Mouse (Mus musculus) T-helper 2 cell (primary cell): ENCODE data around the gene Pnp.
"Not testable (repeated sequence)": the region's sequence is repeated elsewhere in the genome, so short reads cannot be mapped to it uniquely, and the experiment has no call there.

ENCODE experiments used
- in situ Hi-C: fragments of 300-600 bp; cut with MboI, MseI; formaldehyde crosslinking; loops from one replicate; pipeline ENCODE4 v1.15.1; 2025; ENCODE audit warnings: high pct_unique_total_duplicates

Pnp gene

DNA sequence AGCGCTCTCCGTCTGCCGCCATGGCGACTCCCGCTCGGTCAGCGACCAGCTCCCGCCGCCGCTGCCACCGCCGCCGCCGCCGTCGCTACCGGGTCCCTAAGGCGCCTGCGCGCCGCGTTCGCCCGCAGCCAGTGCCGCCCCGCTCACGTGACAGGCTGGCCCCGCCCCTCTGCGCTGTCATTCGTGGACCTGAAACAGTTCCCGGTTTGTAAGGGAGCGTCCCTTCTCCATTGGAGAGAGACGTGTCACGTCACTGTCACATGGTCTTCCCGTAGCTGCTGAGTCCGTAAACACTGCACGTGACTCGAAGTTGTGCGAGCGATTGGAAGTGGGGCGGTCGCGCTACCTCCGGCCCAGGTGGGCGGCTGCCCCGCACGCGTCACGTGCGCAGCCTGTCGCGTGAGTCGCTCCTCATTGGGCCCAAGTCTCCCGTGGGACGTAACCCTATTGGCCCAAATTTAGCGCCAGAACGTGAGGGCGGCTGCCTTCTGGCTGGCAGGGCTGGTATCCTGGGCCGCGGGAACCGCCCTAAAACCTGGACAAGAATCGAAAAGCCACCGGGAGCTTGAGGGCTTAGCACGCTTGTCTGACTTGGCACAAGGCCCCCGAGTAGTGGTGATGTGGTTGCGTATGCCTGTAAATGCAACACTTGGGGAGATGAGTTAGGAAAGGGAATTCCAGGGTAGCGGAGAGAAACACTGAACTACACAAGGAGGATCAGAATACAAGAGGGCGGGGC lies at the start of gene Pnp, which contains the start of gene Pip4p1:
Pnp (plus strand) TSS at position 329 of the 739 bp plus-strand sequence.
Pip4p1 (minus strand) TSS at position 103 of the 739 bp plus-strand sequence.
- in situ Hi-C loops = loop anchor here (25.0 kb wide), 1 partner anchor 956 kb away; the partner anchor contains the start of genes Mettl17 and Slc39a2

DNA sequence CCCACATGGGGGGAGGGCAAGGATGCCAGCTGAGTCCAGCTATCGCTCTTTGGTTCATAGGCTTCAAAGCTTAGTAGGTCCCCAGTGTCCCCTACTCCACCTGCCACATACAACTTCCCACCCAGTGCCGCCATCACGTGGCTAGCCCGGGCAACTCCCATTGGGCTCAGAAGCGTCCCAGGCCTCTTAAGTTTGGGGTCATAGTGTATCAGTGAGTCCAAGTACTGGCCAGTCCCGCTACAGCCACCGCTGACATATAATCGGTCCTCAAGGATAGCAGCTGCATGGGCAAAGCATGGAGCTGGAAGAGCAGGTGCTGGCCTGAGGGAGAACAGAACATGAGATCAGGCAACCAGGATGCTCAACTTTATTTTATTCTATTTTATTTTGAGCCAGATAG lies 39.3 kb upstream of the Pnp start:
- in situ Hi-C loops = no loop called here

DNA sequence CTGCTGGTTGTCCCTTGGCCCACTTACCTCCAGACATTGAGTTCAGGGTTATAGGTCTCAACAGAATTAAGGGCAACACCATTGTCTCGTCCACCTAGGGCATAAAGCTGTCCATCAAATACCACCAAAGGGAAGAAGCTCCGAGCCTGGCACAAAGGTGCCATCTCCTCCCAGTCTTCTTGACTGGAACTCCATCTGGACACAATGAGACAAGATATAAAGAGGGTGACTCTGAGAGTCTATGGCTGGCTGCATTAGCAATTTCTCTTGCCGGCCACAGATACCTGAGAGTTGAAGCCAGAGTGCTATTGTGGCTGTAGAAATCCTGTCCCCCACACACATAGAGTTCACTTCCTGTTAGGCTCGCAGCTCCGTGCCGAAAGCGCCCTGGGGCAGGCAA lies 38.8 kb upstream of the Pnp start:
- in situ Hi-C loops = no loop called here

DNA sequence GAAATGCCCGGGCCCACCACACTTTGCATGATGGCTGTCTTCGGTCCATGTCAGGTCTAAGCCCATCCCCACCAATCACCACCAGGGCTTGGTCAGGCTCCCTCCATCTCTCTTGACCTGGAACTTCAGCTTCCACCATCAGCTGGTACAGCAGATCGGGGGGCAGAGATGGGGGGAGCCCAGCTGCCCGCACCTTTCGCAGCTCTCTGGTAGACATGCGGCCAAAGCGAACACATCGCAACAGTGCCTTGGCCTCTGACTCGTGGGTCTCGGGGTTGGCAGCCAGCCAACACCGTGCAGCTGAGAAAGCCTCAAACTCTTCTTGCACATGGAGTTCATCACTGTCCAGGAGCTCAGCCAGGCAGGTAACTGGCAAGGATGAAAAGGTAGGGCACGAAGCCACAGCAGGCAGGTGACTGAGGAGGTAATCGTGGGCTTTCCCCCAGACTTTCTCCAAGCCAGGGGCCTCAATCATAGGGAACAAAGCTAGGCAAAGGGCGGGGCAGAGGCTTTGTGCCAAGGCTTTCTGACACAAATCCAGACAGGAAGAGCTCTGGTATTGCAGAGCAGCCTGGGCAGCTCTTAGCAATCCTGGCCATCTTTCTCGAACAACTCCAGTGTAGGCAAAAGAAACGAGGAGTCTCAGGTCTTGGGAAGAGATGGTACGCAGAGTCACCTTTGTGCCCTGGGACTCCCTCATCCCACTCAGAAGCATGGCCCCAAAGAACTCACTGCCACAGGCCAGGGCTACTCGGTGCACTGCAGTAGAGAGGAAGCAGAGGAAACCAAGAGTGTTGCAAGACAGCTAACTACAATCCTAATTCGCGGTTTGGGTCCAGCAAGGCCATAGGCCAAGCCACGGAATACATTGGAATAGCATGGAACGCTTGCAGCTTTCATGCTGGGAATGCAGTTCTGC lies 38.1 kb upstream of the Pnp start:
- in situ Hi-C loops = no loop called here

- in situ Hi-C loops = no loop called here
Observed at GRCm38 (mm10) chr14:50895407-50895806, 35.5 kb upstream of the Pnp start.

- in situ Hi-C loops = no loop called here
Observed at GRCm38 (mm10) chr14:50895985-50896746, 34.7 kb upstream of the Pnp start.

DNA sequence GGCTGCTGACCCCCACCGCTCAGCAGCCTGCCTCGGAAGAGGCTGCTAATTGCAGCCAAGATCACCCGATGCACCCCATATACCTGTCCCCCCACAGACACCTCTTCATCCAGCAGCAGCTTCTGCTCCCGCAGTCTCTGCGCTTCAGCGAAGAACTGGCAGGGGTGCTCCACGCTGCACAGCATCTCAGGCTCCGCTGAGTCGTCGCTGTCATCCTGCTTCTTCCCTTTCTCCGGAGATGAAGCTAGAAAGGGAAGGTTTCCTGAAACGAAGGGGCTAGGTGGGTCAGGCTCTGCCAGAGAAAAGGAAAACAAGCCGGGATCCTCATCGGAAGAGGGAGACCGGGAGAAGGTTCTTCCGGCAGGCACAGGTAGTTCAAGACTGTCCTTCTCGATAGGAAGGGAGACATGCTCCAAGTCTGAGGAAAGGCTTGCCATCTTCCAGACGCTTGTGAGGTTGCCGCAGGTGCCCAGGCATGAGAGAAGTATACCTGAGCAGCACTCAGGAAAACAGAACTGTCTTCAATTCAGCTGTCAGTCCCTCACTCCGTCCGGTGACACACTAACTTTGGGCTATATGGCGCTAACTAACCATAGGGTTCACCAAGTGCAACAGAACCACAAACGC lies 34.0 kb upstream of the Pnp start:
- in situ Hi-C loops = no loop called here

DNA sequence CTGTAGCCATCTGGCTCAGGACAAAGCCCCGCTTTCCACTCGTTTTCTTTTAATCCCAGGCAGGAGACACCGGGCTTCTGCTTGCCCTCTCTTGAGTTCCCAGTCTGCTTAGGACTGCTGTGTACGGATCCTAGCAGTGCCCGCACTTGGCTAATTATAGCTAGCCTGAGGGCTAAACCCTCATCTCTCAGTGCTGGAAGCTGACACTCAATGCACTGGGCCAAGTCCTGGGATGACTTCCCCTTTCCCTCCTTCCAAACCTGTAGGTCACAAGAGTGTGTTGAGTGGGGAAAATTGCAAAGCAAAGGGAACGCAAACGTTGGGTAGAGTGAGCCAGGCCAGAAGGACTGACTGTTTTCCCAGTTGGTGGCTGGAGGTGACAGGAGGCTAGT lies 33.5 kb upstream of the Pnp start, which contains the start of gene Klhl33:
Klhl33 (minus strand) TSS at position 134 of the 392 bp plus-strand sequence.
- in situ Hi-C loops = no loop called here

- in situ Hi-C loops = not testable (repeated sequence)
Observed at GRCm38 (mm10) chr14:50897992-50898391, 32.9 kb upstream of the Pnp start.

GRCm38 (mm10) chr14:50903973-50904827 lies 26.7 kb upstream of the Pnp start:
- in situ Hi-C loops = no loop called here

- in situ Hi-C loops = no loop called here
Observed at GRCm38 (mm10) chr14:50904828-50905129, 26.1 kb upstream of the Pnp start.

DNA sequence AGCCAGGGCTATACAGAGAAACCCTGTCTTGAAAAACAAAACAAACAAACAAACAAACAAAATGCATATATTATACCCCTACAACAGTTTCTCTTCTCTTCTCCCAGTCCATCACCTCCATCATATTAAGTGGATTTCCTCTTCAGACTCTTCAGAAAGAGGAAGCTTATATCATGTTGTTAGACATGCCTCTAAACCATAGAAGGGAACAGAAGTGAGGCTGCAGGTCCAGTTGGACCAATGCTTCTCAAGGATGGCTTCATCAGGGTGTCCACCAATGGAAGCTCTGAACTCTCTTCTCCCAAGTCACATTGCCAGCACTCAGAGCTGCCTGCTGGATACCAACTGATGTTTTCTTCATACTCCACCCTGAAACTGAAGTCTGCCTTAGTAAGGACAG lies 25.6 kb upstream of the Pnp start:
- in situ Hi-C loops = not testable (repeated sequence)

GRCm38 (mm10) chr14:50908126-50908525 lies 22.8 kb upstream of the Pnp start:
- in situ Hi-C loops = no loop called here

- in situ Hi-C loops = no loop called here
Observed at GRCm38 (mm10) chr14:50911356-50911755, 19.5 kb upstream of the Pnp start.

DNA sequence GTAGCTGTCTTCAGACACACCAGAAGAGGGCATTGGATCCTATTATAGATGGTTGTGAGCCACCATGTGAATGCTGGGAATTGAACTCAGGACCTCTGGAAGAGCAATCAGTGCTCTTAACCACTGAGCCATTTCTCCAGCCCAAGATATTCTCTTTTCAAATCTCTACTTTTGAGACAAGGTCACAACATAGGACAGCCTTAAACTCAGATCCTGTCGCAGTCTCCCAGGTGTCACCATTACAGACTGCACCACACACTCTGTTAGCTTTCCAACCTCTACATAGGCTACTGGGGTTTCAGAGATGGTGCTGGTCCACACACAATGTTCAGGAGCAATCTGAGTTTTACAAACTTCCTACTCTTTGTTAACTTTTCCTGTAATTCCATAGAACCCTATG lies 7.4 kb upstream of the Pnp start:
- in situ Hi-C loops = loop anchor here (10.0 kb wide), 2 partner anchors 109 to 141 kb away; no protein-coding TSS in a partner anchor

GRCm38 (mm10) chr14:50924281-50925064 lies 6.4 kb upstream of the Pnp start, which contains the start of the genes Osgep and Apex1:
Gene Osgep, minus strand, starts transcription at chr14:50924893.
Gene Apex1, plus strand, starts transcription at chr14:50924968.
- in situ Hi-C loops = loop anchor here (10.0 to 25.0 kb wide), 3 partner anchors 110 to 963 kb away; partner anchors contain the start of genes Mettl17 and Slc39a2

DNA sequence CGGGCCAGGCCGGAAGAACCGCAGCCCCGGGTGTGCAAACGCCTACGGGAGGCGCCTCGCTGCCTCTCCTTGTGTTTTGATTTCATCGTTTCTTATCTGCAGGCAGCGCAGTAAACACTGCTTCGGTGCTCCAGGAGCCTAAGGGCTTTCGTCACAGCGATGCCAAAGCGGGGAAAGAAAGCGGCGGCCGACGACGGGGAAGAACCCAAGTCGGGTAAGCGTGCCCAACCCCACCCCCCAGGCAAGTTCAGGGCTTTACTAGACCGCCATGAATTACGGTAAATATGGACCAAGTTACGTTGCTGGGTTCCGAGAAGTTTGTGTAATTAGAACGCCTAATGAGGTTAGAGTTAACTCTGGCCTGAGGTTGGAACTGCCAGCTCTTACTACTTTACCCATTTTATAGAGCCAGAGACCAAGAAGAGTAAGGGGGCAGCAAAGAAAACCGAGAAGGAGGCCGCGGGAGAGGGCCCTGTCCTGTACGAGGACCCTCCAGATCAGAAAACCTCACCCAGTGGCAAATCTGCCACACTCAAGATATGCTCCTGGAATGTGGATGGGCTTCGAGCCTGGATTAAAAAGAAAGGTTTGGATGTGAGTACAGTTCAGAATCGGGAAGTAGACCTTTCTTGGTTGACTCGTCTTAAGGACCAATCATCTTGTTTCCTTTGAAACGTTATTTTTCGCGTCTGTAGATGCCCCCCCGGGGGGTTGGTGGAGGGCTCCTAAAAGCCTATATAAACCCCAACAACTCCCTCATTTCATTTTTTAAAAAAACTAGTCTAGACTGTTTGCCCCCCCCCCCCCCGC lies 5.6 kb upstream of the Pnp start:
- in situ Hi-C loops = loop anchor here (10.0 to 25.0 kb wide), 3 partner anchors 111 to 962 kb away; partner anchors contain the start of genes Mettl17 and Slc39a2

- in situ Hi-C loops = loop anchor here (10.0 to 25.0 kb wide), 3 partner anchors 113 to 960 kb away; partner anchors contain the start of genes Mettl17 and Slc39a2
Observed at GRCm38 (mm10) chr14:50927366-50927765, 3.5 kb upstream of the Pnp start.
